Mouse (Mus musculus): ENCODE measurements around the gene Dennd6a.
"Not testable (repeated sequence)": the region's sequence is repeated elsewhere in the genome, so short reads cannot be mapped to it uniquely, and the experiment has no call there.

Dennd6a gene

GRCm38 (mm10) chr14:26573556-26573955 lies at the start of gene Dennd6a:
Gene Dennd6a (plus strand): TSS chr14:26573856.
- DNase-seq (ENCODE audit: low spot score in 2 of 2), result not testable (repeated sequence)

GRCm38 (mm10) chr14:26525955-26526354 lies 47.7 kb upstream of the Dennd6a start:
- DNase-seq (ENCODE audit: low spot score in 2 of 2), result no peak

DNA sequence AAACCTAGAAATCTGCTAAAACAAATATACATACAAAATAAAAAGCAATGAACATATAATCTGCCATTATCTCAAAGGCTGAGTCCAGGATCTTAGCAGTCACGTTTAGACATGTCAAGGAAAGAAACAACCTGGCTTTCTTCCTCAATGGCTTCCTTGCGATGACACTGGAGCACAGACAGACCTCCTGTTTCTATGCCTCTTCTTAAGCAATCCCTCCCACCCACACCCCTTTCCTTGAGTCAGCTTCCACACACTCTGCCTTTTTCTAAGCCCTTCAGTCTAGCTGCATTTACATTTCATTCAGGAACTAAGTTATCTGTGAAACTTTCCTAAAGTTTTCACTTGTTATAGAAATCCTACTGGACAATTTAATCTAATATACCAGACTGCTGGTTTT lies 45.4 kb upstream of the Dennd6a start:
- DNase-seq (ENCODE audit: low spot score in 2 of 2), result no peak

DNA sequence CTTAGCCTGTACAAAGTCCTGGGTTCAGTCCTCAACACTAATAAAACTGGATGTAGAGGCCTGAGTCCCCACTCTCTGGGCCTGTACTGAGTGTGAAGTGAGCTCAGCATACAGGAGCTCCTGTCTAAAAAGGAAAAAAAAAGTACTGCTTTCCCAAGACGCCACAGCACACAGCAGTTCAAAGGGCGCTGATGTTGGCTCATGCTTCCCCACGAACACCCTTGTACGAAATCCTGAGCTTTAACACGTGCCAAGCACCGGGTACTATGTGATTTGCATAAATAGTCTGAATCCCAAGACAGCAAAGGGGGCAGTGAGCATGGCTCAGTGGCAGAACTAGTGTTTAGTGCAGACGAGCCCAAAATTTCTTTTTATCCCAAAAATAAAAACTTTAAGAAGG lies 43.3 kb upstream of the Dennd6a start:
- DNase-seq (ENCODE audit: low spot score in 2 of 2), result no peak

GRCm38 (mm10) chr14:26531410-26532313 lies 42.0 kb upstream of the Dennd6a start:
- DNase-seq (ENCODE audit: low spot score in 2 of 2), result no peak

DNA sequence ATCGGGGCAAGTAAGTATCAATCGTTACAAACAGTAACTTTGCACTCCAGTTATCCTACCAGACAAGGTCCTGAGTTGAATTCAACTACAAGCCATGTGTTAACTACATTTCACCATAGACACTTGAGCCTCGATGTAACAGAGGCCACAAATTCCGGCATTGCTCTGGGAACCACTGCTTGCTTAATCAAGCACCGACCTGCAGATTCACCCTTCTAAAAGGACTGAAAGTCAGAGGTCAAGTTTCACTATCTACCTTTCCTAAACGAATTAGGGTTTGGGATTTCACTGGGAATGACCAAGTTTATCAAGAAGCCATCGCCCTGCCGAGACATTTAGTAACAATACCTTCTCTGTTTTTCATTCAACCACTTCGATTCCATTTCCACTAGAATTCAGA lies 40.9 kb upstream of the Dennd6a start:
- DNase-seq (ENCODE audit: low spot score in 2 of 2), result no peak

- DNase-seq (ENCODE audit: low spot score in 2 of 2), result no peak
Measured at GRCm38 (mm10) chr14:26533267-26533666, 40.4 kb upstream of the Dennd6a start.

GRCm38 (mm10) chr14:26533821-26534756 lies 39.6 kb upstream of the Dennd6a start:
- peak; percentile 39 to 41 for DNase-seq (ENCODE audit: low spot score in 2 of 2)

DNA sequence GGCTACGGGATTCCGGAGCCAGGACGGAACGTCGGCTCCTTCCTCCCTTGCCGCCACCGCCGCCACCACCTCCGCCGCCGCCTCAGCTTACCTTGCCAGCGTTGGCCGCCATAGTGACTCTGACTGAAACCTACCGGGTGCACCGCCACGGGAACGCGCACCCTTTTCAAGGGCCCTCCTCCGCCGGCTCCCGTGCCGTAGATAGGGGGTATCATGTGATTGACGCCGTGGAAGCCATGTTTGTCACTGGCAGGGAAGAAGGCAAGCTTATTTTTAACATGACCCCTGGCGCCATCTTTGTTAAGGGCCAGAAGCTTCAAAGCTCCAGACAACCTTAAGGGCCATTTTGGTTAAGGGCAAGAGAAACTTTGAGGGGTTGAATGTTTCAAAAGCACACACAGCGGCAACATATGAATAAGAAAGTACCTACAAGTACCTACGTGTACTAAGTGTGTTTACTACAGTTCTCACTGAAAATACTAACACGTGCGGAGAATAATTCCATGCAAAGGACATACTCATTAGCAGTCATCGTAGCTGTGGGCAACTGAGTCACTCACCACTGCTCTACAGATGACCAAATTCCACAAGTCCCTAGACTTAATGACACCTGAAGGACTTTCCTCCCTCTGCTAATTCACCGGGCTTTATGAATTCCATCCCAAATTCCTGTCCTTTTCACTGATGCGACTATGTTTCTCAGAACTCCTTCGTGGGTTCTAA lies 38.7 kb upstream of the Dennd6a start, which contains the start of gene Slmap:
Gene Slmap (minus strand): TSS at position 175 of the 723 bp plus-strand sequence.
- DNase-seq (ENCODE audit: low spot score in 2 of 2), result peak; percentile 98 to 99

- no peak for DNase-seq (ENCODE audit: low spot score in 2 of 2)
Measured at GRCm38 (mm10) chr14:26539241-26539640, 34.4 kb upstream of the Dennd6a start.

DNA sequence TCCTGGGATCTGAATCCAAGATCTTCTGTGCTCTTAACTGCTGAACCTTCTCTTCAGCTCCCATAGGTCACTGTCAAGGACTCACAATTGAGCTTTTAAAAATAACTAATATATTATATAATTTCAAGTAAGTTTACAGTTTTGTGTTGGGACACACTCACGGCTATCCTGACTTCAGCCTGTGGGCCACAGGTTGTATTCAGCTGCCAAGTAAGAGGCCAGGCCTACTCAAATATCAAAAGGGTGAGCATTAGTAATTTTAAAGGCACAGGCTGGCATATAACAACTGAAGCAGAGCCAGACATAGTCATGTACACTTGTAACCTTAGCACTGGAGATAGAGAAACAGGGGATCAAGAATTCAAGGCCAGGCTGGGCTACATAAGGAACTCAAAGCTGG lies 33.1 kb upstream of the Dennd6a start:
- no peak for DNase-seq (ENCODE audit: low spot score in 2 of 2)

DNA sequence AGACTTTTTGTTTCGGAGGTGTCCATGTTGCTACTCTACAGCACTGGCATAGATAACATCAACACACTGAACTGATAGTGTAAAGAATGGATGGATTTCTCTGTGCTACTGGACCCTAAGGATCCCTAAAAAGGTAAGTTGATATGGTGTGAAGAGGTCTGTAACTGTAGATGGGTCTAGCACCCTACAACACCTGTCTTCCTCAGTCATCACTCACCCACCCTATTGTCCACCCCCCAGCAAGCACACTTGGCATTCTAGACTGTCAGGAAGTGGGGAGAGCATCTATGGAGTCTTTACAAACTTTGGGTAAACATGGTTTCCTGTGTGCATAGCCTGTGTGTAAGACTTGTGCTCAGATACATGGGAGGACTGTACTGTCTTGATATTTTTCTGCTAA lies 31.5 kb upstream of the Dennd6a start:
- DNase-seq (ENCODE audit: low spot score in 2 of 2), result no peak

- DNase-seq (ENCODE audit: low spot score in 2 of 2), result no peak
Measured at GRCm38 (mm10) chr14:26547516-26548488, 25.9 kb upstream of the Dennd6a start.

DNA sequence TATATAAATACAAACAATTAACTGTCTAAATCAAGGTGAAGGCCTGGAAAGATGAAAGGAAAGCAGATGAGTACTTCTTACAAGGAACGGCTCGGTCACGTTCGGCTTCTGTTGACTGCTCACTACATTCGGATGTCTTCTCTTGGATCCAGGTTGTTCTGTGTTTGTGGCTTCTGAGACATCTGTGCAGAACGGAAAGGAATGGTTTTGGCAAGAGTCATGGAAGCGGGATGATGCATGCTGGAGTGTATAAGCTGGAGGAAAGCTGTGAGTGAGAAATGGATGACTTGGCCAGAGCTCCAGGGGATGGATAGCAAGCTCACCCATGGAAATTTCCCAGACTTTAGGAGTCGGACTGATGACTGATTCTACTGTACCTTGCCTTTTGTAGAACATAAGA lies 22.9 kb upstream of the Dennd6a start:
- no peak for DNase-seq (ENCODE audit: low spot score in 2 of 2)

- DNase-seq (ENCODE audit: low spot score in 2 of 2), result no peak
Measured at GRCm38 (mm10) chr14:26552441-26552840, 21.2 kb upstream of the Dennd6a start.

DNA sequence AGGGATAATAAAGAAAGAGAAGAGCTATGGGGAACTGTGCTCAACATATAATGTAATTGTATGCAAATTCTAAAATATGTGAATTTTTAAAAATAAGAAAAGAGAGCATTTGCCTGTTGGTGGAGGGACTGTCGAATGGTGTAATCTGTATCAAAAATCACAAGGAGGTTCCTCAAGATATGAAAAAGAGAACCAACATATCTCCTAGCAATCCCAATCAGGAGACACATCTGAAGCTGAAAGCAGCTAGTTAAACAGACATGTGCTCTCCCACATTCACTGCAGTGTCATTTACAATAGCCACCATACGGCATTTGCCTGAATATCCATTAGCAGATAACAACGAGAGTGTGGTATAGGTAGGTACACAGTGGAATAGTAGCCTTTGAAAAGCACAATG lies 20.8 kb upstream of the Dennd6a start:
- DNase-seq (ENCODE audit: low spot score in 2 of 2), result no peak

- no peak for DNase-seq (ENCODE audit: low spot score in 2 of 2)
Measured at GRCm38 (mm10) chr14:26557581-26557980, 16.1 kb upstream of the Dennd6a start.

DNA sequence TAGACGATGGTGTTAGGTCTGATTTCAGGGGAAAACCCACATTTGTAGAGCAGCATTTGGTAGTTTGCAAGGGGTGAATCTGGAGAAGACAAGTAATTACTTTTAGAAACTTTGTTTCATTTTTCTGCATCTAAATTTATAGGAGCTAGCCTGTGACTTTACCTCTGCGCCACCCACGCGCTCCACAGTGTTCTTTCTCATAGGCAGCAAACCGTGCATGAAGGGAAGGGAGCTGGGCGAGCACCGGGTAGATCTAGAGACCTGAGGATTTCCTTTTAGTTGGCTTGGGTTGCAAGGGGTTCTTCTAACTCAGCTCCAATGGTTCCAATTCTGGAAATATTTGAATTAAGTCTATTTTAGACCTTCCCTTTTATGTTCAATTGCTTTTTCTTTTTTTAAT lies 15.1 kb upstream of the Dennd6a start:
- no peak for DNase-seq (ENCODE audit: low spot score in 2 of 2)

GRCm38 (mm10) chr14:26562247-26562646 lies 11.4 kb upstream of the Dennd6a start:
- DNase-seq (ENCODE audit: low spot score in 2 of 2), result no peak

DNA sequence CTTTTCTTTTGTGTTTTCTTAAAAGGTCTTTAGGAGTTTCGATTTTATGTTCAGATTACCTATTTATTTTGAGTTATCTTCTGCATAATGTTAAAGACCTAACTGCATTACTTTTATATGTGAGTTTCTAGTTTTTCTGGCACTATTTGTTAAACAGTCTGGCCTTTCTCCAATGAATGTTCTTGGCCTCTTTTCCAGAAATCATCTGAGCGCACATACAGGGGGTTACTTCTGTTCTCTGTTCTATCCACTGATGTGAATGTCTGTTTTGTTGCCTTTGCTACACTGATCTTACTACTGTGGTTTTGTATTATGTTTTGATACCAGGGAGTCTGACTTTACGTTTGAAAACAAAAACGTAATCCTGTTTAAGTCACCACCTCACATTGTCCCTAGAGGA lies 3.8 kb upstream of the Dennd6a start:
- DNase-seq (ENCODE audit: low spot score in 2 of 2), result no peak
